Mouse (Mus musculus): Measurements from ENCODE around the gene Tspan5.

Tspan5 gene

GRCm38 (mm10) chr3:138743061-138743671 is 1.2 kb downstream of the Tspan5 start:
- DNase-seq (ENCODE audit: low read depth, low spot score): peak; percentile 89

- peak; percentile 25 for DNase-seq (ENCODE audit: low read depth, low spot score)
These were observed 2.2 kb downstream of the Tspan5 start for GRCm38 (mm10) chr3:138744030-138744774.

- no peak for DNase-seq (ENCODE audit: low read depth, low spot score)
These were observed 3.1 kb downstream of the Tspan5 start for GRCm38 (mm10) chr3:138745091-138745490.

- DNase-seq (ENCODE audit: low read depth, low spot score): no peak
These were observed 3.6 kb downstream of the Tspan5 start for GRCm38 (mm10) chr3:138745596-138745995.

GRCm38 (mm10) chr3:138746556-138746955 is 4.6 kb downstream of the Tspan5 start:
- DNase-seq (ENCODE audit: low read depth, low spot score): no peak

- DNase-seq (ENCODE audit: low read depth, low spot score): no peak
These were observed 5.0 kb downstream of the Tspan5 start for GRCm38 (mm10) chr3:138747035-138747434.

- no peak for DNase-seq (ENCODE audit: low read depth, low spot score)
These were observed 6.0 kb downstream of the Tspan5 start for GRCm38 (mm10) chr3:138747985-138748384.

GRCm38 (mm10) chr3:138749645-138750044 is 7.7 kb downstream of the Tspan5 start:
- DNase-seq (ENCODE audit: low read depth, low spot score): no peak

GRCm38 (mm10) chr3:138751328-138751727 is 9.3 kb downstream of the Tspan5 start:
- DNase-seq (ENCODE audit: low read depth, low spot score): no peak

- no peak for DNase-seq (ENCODE audit: low read depth, low spot score)
These were observed 10.1 kb downstream of the Tspan5 start for GRCm38 (mm10) chr3:138752056-138752455.

- DNase-seq (ENCODE audit: low read depth, low spot score): no peak
These were observed 10.8 kb downstream of the Tspan5 start for GRCm38 (mm10) chr3:138752769-138753168.

GRCm38 (mm10) chr3:138753182-138753885 is 11.3 kb downstream of the Tspan5 start:
- no peak for DNase-seq (ENCODE audit: low read depth, low spot score)

GRCm38 (mm10) chr3:138754328-138754727 is 12.3 kb downstream of the Tspan5 start:
- no peak for DNase-seq (ENCODE audit: low read depth, low spot score)

- DNase-seq (ENCODE audit: low read depth, low spot score): no peak
These were observed 15.3 kb downstream of the Tspan5 start for GRCm38 (mm10) chr3:138757283-138757682.

- no peak for DNase-seq (ENCODE audit: low read depth, low spot score)
These were observed 18.1 kb downstream of the Tspan5 start for GRCm38 (mm10) chr3:138759968-138760684.

GRCm38 (mm10) chr3:138760685-138761119 is 18.7 kb downstream of the Tspan5 start:
- peak; percentile 44 for DNase-seq (ENCODE audit: low read depth, low spot score)

GRCm38 (mm10) chr3:138761531-138761930 is 19.5 kb downstream of the Tspan5 start:
- no peak for DNase-seq (ENCODE audit: low read depth, low spot score)

GRCm38 (mm10) chr3:138763941-138764340 is 21.9 kb downstream of the Tspan5 start:
- DNase-seq (ENCODE audit: low read depth, low spot score): no peak

GRCm38 (mm10) chr3:138764782-138765181 is 22.8 kb downstream of the Tspan5 start:
- DNase-seq (ENCODE audit: low read depth, low spot score): no peak

- DNase-seq (ENCODE audit: low read depth, low spot score): no peak
These were observed 25.0 kb downstream of the Tspan5 start for GRCm38 (mm10) chr3:138767034-138767433.

GRCm38 (mm10) chr3:138768541-138769093 is 26.6 kb downstream of the Tspan5 start:
- no peak for DNase-seq (ENCODE audit: low read depth, low spot score)

Data from mesoderm, embryonic 11.5 days (tissue).